Mouse (Mus musculus): ENCODE measurements around the gene Gm10295. TPM values are rescaled to one million over a fixed set of nuclear protein-coding genes. Genes with fewer than 3 reads are reported as not detected.

The Gm10295 gene
- polyA plus RNA-seq, 1 experiment from 2014 or later, result not detected

DNA sequence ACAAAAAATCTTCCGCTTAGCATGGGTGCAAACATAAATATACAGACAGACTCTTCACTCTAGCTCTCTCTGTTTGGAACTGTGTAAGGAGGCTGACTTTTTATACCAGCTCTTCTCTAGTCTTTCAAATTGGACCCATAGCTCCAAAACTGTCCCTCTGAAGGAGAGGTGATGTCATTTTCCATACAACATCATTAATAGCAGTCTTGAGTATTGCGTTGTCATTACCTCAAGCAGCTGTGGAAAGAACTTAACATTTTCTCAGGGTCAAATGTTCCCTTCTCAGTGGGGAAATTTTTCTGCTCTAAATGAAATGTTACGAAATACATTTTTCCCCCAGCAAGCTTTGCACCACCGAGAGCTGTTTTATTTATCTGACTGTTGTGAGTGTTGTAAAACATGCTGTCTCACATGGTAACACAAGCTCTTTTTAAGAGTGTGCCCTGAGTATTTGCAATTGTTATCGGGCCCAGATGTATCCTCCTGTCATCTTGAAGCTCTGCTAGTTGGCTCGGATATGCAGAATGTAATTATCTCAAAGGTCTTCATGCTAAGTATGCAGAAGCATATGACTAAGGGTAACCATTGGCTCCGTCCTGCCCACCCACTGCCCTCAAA is 38.0 kb downstream of the Gm10295 start:
- no peak overlapping the region for H3K4me3 ChIP-seq
- no peak for DNase-seq (ENCODE audit: low spot score)
- H3K27me3 ChIP-seq (ENCODE audit: low read depth, poor library complexity, severe bottlenecking), result no peaks in the 10 kb centered on the region
- whole genome bisulfite sequencing, result 88% methylated on average over 7 of the region's 7 CpGs
- H3K36me3 ChIP-seq, result no peaks in the 10 kb centered on the region
- no peaks in the 10 kb centered on the region for H3K4me1 ChIP-seq
- no peak overlapping the region for H3K27ac ChIP-seq (replicated peaks)
- H3K9me3 ChIP-seq (replicated peaks), result no peaks in the 10 kb centered on the region

- Histone ChIP-seq H3K27me3 (ENCODE audit: low read depth, poor library complexity, severe bottlenecking) (no peaks in the 10 kb centered on the region), H3K27ac (replicated peaks) (no peak overlapping the region), H3K36me3 (no peaks in the 10 kb centered on the region), H3K4me1 (no peaks in the 10 kb centered on the region), H3K9me3 (replicated peaks) (no peaks in the 10 kb centered on the region), H3K4me3 (no peak overlapping the region)
- 83% methylated on average over 3 of the region's 3 CpGs for WGBS
- DNase-seq (ENCODE audit: low spot score), result no peak
Measured at GRCm38 (mm10) chr7:71312375-71312774, 38.9 kb downstream of the Gm10295 start.

DNA sequence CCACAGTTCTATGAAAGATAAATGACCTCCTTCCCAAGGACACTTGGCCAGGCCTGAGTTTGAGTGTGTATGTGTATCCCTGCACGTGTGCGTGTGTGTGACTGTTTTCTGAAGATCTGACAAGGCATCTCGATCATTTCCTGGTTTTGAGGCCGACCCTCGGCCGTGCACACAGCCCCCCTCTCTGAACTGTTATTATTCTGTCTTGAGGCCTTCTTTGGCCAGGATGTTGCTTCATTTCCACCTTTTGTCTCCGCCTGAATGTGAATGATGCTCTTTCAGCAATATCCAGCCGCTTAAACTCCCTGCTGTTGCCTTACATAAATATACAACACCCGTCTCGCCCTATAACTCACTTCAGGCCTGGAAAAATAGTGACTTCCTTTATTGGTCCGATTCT is 39.9 kb downstream of the Gm10295 start:
- peak; percentile 14 for DNase-seq (ENCODE audit: low spot score)
- 77% methylated on average over 11 of the region's 11 CpGs for WGBS
- Histone ChIP-seq H3K9me3 (replicated peaks) (no peaks in the 10 kb centered on the region), H3K36me3 (no peaks in the 10 kb centered on the region), H3K27me3 (ENCODE audit: low read depth, poor library complexity, severe bottlenecking) (no peaks in the 10 kb centered on the region), H3K4me1 (no peaks in the 10 kb centered on the region), H3K4me3 (no peak overlapping the region), H3K27ac (replicated peaks) (no peak overlapping the region)

- Histone ChIP-seq H3K27ac (replicated peaks) (no peak overlapping the region), H3K4me1 (no peaks in the 10 kb centered on the region), H3K9me3 (replicated peaks) (no peaks in the 10 kb centered on the region), H3K36me3 (no peaks in the 10 kb centered on the region), H3K4me3 (no peak overlapping the region), H3K27me3 (ENCODE audit: low read depth, poor library complexity, severe bottlenecking) (no peaks in the 10 kb centered on the region)
- WGBS, result 80% methylated on average over 8 of the region's 8 CpGs
- no peak for DNase-seq (ENCODE audit: low spot score)
Measured at GRCm38 (mm10) chr7:71308051-71308450, 43.2 kb downstream of the Gm10295 start.

DNA sequence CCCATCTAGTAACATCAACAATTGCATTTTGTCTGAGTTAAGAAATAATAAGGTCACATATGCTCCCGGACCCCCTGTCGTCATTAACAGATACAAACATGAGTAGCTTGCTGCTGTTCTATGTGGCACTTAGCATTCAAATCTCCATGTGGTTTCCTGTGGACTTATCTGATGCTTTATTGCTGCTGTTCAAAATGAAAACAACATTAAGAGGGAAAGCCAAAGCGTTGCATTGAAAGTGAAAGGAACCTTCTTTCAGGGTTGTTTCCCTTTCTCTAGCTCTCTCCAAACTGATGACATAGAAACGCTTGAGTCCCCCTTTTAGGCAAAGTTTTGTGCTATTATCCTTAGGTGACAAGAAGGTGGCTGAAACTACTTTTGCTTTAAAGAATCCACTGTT is 48.6 kb downstream of the Gm10295 start:
- DNase-seq (ENCODE audit: low spot score), result no peak
- H3K36me3 ChIP-seq, result no peaks in the 10 kb centered on the region
- no peak overlapping the region for H3K4me3 ChIP-seq
- no peak overlapping the region for H3K27ac ChIP-seq (replicated peaks)
- 79% methylated on average over 4 of the region's 4 CpGs for WGBS
- no peaks in the 10 kb centered on the region for H3K4me1 ChIP-seq
- no peaks in the 10 kb centered on the region for H3K9me3 ChIP-seq (replicated peaks)
- H3K27me3 ChIP-seq (ENCODE audit: low read depth, poor library complexity, severe bottlenecking), result no peaks in the 10 kb centered on the region

All from midbrain, embryonic 10.5 days (tissue).